Mouse (Mus musculus) kidney, adult 18-20 months (tissue): ENCODE data around the gene 1110059E24Rik.
A peak's percentile ranks its signal among the peaks of the same experiment; 100 is the strongest.

Source experiments
- DNase-seq: peaks from one replicate; pipeline ENCODE4 v3.0.0; 2021

1110059E24Rik gene

DNA sequence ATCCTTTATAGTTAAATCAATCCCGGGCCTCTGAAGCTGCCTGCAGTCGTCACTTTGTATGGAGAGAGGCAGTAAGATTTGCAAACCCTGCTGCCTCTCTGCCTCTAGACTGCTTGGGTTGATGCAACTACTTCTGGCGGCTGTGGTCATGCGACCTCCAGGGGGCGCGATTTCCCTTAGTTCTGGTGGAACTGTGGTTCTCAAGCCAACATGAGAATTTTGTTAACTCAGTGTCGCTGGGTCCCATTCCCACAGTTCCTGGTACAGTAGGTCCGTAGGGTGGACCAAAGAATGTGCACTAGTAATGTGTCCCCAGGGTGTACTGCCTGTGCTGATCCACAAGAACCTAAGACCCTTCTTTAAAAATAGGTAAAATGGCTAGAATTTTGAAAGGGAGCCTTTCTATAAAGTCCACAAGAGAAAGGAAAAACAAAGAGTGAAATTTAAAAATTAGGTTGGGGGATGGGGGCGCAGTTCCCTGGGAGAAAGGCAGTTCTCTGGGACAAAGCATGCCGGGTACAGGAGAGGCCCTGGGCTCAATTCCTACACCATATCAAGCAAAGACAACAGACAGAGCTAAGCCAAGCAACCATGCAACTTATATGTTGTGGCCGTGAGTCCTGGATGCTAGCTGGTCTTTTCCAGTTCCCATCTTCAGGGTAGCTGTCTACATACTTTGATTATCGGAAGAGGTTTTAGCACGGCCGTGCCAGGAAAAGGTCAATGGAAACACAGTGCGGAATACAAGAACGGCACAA is 81.4 kb downstream of the 1110059E24Rik start:
- peak; percentile 91 for DNase-seq

DNA sequence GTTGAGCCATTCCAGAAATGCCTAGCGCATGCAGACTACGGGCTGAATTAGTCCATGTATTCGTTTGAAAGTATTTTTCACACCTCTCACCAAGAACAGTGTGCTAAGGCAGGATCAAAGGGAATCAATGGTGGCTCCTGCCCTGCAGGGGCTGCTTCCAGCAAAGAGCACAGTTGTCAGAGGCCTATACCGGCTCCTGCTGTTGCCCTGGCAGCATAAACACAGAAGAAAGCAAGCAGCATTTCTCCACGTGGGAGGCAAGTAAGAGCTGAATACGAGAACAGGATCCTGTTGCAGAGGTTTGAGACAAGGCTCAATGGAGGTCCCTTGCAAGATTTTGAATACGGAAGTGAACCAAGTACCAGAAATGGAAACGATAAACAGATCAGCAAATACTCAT is 82.0 kb downstream of the 1110059E24Rik start:
- no peak for DNase-seq

- no peak for DNase-seq
Measured at GRCm38 (mm10) chr19:21568528-21569185, 84.1 kb downstream of the 1110059E24Rik start.

DNA sequence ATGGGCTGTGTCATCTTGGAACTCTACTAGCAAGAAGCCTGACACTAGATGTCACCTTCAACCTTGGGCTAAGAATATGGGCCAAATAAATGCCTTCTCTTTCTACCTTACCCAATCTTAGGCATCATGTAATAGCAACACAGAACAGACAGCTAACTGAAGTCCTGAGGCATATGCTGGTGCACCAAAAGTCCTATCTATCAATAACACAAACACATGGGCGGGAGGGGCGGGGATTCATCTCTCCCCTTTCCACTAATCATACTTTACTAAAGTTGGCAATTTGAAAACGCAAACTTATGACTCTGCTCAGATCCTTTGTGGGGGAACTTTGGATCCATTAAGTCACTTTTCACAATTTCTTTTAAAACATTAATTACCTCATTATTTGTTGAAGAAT is 84.8 kb downstream of the 1110059E24Rik start:
- no peak for DNase-seq

GRCm38 (mm10) chr19:21566484-21566883 is 86.3 kb downstream of the 1110059E24Rik start:
- DNase-seq, result no peak

DNA sequence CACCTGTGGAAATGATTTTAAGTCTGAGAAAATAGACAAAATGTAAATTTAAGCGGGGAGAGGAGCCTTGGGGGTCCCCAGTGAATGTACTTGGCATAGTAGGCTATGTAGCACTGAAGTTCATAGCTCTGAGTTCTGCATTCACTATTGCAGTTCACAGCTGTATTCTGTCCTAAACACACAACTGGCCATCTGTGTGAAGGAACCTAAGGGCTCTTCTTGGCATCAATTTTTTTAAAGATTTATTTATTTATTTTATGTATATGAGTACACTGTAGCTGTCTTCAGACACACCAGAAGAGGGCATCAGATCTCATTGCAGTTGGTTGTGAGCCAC is 88.3 kb downstream of the 1110059E24Rik start:
- DNase-seq, result no peak

DNA sequence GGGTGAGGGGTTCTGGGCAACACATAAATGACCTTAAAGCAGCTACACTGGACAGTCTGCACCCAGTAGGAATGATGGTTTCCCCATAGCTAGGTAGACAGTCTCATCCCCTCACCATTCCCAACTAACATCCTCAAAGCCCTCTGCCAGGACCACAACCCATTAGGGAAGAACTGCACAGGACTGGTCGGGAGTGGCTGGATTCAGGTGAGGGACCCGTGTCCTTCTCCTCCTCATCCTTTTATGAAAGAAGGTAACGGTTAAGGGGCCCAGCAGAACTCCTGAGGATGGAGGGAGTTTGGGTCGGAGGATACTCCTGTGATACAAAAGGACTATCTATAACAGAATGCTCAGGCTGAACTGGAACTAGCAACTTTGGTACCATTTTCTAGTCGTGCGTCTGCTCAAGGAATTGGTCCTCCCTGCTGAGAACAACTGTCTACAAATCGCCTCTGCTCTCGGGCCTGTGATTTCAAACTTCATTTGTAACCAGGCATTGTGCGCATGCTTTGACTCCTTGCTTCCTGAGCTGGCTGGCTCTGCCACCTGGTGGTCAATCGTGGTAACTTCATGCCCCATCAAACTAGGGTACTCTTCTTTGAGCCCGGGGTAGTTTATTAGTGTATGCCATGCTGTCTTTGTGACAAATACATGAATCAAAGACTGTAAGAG is 88.9 kb downstream of the 1110059E24Rik start:
- DNase-seq, result peak; percentile 79

- no peak for DNase-seq
Measured at GRCm38 (mm10) chr19:21562996-21563395, 89.8 kb downstream of the 1110059E24Rik start.

GRCm38 (mm10) chr19:21552801-21553200 is 100.0 kb downstream of the 1110059E24Rik start:
- no peak for DNase-seq

- no peak for DNase-seq
Measured at GRCm38 (mm10) chr19:21551921-21552536, 100.7 kb downstream of the 1110059E24Rik start.

DNA sequence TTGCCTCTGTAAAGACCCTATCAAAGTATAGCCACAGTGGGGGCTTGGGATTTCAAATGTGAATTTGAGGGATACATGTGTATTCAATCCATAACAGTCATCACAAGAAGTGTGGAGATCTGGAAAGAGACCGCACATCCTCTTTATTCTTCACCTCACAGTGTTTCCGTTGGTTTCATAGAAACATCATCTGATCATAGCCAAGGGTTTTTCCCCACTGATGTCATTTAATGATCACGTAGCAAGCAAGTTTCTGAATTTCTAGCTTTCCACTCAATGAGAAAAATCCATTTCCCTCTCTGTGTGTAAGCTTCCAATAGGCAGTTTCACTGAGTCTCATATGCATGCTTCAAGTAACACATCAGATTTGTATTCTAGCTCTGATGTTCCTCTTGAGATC is 103.1 kb downstream of the 1110059E24Rik start:
- no peak for DNase-seq

GRCm38 (mm10) chr19:21548947-21549346 is 103.8 kb downstream of the 1110059E24Rik start:
- no peak for DNase-seq

- DNase-seq, result no peak
Measured at GRCm38 (mm10) chr19:21537125-21537524, 115.7 kb downstream of the 1110059E24Rik start.
